9 mouse cellular contexts compared by ENCODE assay signal in genomic region chr13:113550866-113551565, GRCm38 (mm10).
DNase-seq lines count a peak whose midpoint lies in the region; ATAC-seq and TF ChIP-seq lines count a peak whose summit lies in the region.
"Had no signal": no experiment of that assay in that cellular context is flagged by ENCODE, and none has a peak within 500 bp of the region (broad histone marks: within the 10 kb centered on the region; RNA-seq: fewer than 3 reads in every experiment).

No protein-coding gene starts in this region.

- no peak for ATAC-seq in kidney, embryonic 16.5 days (ENCODE audit: low FRiP score, low TSS enrichment)
- no peak for ATAC-seq in lung, embryonic 14.5 days (ENCODE audit: insufficient read depth)
- ATAC-seq in erythroid progenitor cell, adult 5-6 weeks (replicated peaks; ENCODE audit: low FRiP score, poor library complexity, severe bottlenecking): no peak
- no peak for ATAC-seq in megakaryocyte-erythroid progenitor cell, adult 5-6 weeks (replicated peaks; ENCODE audit: low FRiP score, low TSS enrichment, poor library complexity, severe bottlenecking)
- ATAC-seq in frontal cortex, adult (ENCODE audit: low TSS enrichment): no peak

- WGBS in kidney, embryonic 16.5 days: 56% methylated on average over 8 of the region's 8 CpGs
- WGBS in lung, embryonic 14.5 days: 49% methylated on average over 8 of the region's 8 CpGs

- H3K27me3 ChIP-seq in kidney, embryonic 16.5 days (ENCODE audit: insufficient read depth, low read length): no peaks in the 10 kb centered on the region
- no peaks in the 10 kb centered on the region for H3K27me3 ChIP-seq in lung, embryonic 14.5 days (ENCODE audit: insufficient read depth, low read length)
- H3K27me3 ChIP-seq: midbrain, embryonic 12.5 days had no signal

- no peaks in the 10 kb centered on the region for H3K9me3 ChIP-seq in kidney, embryonic 16.5 days (ENCODE audit: low read length)
- no peaks in the 10 kb centered on the region for H3K9me3 ChIP-seq in lung, embryonic 14.5 days (ENCODE audit: low read depth, low read length)
- H3K9me3 ChIP-seq: midbrain, embryonic 12.5 days had no signal

- H3K36me3 ChIP-seq in kidney, embryonic 16.5 days (ENCODE audit: insufficient read depth, low read length): no peaks in the 10 kb centered on the region
- no peaks in the 10 kb centered on the region for H3K36me3 ChIP-seq in lung, embryonic 14.5 days (ENCODE audit: insufficient read depth)
- H3K36me3 ChIP-seq: midbrain, embryonic 12.5 days had no signal

- no peak overlapping the region for H3K9ac ChIP-seq in kidney, embryonic 16.5 days (replicated peaks; ENCODE audit: low read length)
- H3K9ac ChIP-seq in lung, embryonic 14.5 days: no peak overlapping the region
- H3K9ac ChIP-seq: midbrain, embryonic 12.5 days had no signal

- no peak overlapping the region for H3K4me2 ChIP-seq in kidney, embryonic 16.5 days (replicated peaks; ENCODE audit: low read depth, low read length)
- H3K4me2 ChIP-seq in lung, embryonic 14.5 days: no peak overlapping the region
- H3K4me2 ChIP-seq: midbrain, embryonic 12.5 days had no signal

- DNase-seq in kidney, adult 11 months: peak; percentile 15
- peak; percentile 88 for DNase-seq in adipocyte (ENCODE audit: low spot score)
- peak; percentile 66 to 68 for DNase-seq in heart, adult 18-20 months
- peak; percentile 30 for DNase-seq in lung, embryonic 14.5 days

- no peak overlapping the region for H3K27ac ChIP-seq in kidney, embryonic 16.5 days (ENCODE audit: low read length)
- H3K27ac ChIP-seq in lung, embryonic 14.5 days (ENCODE audit: low read depth): no peak overlapping the region
- H3K27ac ChIP-seq: midbrain, embryonic 12.5 days had no signal

- no peak for TF ChIP-seq CTCF in lung, embryonic 14.5 days (IDR thresholded peaks at IDR 0.05; ENCODE audit: low read depth)

- no peaks in the 10 kb centered on the region for H3K4me1 ChIP-seq in kidney, embryonic 16.5 days (ENCODE audit: insufficient read depth, low read length)
- no peaks in the 10 kb centered on the region for H3K4me1 ChIP-seq in lung, embryonic 14.5 days (ENCODE audit: insufficient read depth)
- H3K4me1 ChIP-seq: midbrain, embryonic 12.5 days had no signal

- H3K4me3 ChIP-seq in kidney, embryonic 16.5 days (ENCODE audit: low read length): no peak overlapping the region
- H3K4me3 ChIP-seq in lung, embryonic 14.5 days (ENCODE audit: low read depth, low read length): no peak overlapping the region
- H3K4me3 ChIP-seq: midbrain, embryonic 12.5 days had no signal

Comparison
In these comparisons a context has a peak if more than half of its experiments do, and no peak if none do; other contexts are left out.
1. DNase-seq: peak in every context shown above with its lines; median percentile 88 in adipocyte; 67 in heart, adult 18-20 months; 30 in lung, embryonic 14.5 days; 15 in kidney, adult 11 months.